Mouse (Mus musculus) fat pad, adult 2 months (tissue): ENCODE measurements around the gene Card9.

Source experiments
- DNase-seq: peaks from one replicate; pipeline ENCODE4 v3.0.0-alpha.2; 2011; ENCODE audit warnings: low read depth, low spot score; ENCODE audit errors: extremely low read depth

Card9 gene

GRCm38 (mm10) chr2:26306702-26307101 is 54.0 kb downstream of the Card9 start:
- no peak for DNase-seq

GRCm38 (mm10) chr2:26305555-26305954 is 55.2 kb downstream of the Card9 start:
- DNase-seq: no peak

DNA sequence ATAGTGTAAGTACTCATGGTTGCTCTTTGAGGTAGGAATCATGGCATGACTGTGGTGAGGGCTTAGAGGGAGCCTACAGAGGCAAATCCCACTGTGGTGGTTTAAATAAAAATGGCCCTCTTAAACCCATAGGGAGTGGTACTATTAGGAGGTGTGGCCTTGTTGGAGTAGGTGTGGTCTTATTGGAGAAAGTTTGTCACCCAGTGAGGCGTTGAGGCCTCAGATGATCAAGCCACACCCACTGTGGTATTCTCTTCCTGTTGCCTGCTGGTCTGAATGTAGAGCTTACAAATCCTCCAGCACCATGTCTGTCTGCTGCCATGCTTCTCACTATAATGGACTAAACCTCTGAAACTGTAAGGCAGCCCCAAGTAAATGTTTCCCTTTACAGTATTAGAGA is 56.0 kb downstream of the Card9 start:
- no peak for DNase-seq
